Mouse (Mus musculus) gastrocnemius, adult 18-20 months (tissue): ENCODE measurements around the gene Pcyt1a. TPM values are rescaled to one million over a fixed set of nuclear protein-coding genes. Genes with fewer than 3 reads are reported as not detected.
"Not testable (repeated sequence)": the region's sequence is repeated elsewhere in the genome, so short reads cannot be mapped to it uniquely, and the experiment has no call there.

ENCODE experiments used
- DNase-seq: peaks from one replicate; pipeline ENCODE4 v3.0.0; 2021; ENCODE audit warnings: low spot score
- total RNA-seq, 2 experiments: library from RNA; stranded (reverse); gene quantifications; 2 replicates each; pipeline ENCODE4 v1.2.3; 2021

Pcyt1a gene
- total RNA-seq, 2 experiments from 2014 or later, result 124 to 125 TPM

- DNase-seq, result no peak
Measured at GRCm38 (mm10) chr16:32469404-32470105, 38.8 kb downstream of the Pcyt1a start.

DNA sequence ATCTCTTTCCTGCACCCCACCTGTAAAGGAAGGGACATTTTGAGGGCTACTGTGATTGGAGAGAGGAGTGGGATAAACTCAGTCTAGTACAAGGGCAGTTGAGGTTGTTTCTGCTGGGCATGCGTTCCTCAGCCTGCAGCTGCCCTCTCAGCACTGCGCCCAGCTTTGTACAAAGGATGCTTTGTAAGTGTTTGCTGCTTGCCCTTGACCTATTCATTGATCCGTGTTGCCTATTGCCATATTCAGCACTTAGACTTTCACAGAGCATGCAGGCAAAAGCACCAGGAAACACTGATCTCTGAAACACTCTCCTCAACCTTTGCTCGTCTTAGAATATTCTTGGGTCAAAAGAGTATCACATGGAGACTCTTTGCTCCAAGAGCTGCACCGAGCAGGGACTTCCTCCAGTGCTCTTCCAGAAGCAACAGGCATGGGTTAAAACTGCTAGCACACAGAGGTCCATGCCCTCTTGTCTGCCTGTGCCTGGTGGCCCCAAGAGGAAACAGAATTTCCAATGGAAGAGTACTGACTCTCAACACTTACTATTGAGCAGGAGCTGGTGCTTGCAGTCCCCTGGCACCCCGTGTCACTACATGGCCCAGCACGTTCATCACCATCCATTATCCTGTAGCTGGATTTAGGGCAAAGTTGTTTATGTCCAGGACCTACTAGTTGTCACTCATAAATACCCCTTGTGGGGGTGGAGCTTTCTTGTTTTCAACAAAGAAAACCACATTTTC, 41.7 kb downstream of the Pcyt1a start:
- no peak for DNase-seq

GRCm38 (mm10) chr16:32477315-32477714, 46.6 kb downstream of the Pcyt1a start:
- DNase-seq, result no peak

- no peak for DNase-seq
Measured at GRCm38 (mm10) chr16:32479415-32479814, 48.7 kb downstream of the Pcyt1a start.

- no peak for DNase-seq
Measured at GRCm38 (mm10) chr16:32484431-32484871, 53.7 kb downstream of the Pcyt1a start.

- DNase-seq, result no peak
Measured at GRCm38 (mm10) chr16:32485209-32485608, 54.5 kb downstream of the Pcyt1a start.

DNA sequence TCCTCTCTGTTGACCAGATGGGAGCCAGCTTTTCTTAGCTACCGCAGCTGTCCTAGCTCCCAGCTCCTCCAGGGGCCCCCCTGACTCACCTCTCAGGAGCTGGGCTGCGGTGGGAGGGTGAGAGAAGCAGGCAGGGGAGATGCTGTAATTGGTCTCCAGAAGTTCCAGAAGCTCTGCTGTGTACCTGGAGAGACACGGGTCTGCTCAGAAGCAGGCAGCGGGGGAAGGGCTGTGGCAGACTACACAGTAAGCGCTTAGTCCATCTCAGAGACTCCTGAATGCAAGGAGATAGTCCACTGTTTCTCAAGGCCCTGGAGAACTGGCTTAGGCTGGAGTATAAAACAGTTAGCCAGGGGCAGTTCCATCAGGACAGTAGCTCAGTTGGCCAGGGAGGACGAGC, 55.3 kb downstream of the Pcyt1a start:
- DNase-seq, result no peak

DNA sequence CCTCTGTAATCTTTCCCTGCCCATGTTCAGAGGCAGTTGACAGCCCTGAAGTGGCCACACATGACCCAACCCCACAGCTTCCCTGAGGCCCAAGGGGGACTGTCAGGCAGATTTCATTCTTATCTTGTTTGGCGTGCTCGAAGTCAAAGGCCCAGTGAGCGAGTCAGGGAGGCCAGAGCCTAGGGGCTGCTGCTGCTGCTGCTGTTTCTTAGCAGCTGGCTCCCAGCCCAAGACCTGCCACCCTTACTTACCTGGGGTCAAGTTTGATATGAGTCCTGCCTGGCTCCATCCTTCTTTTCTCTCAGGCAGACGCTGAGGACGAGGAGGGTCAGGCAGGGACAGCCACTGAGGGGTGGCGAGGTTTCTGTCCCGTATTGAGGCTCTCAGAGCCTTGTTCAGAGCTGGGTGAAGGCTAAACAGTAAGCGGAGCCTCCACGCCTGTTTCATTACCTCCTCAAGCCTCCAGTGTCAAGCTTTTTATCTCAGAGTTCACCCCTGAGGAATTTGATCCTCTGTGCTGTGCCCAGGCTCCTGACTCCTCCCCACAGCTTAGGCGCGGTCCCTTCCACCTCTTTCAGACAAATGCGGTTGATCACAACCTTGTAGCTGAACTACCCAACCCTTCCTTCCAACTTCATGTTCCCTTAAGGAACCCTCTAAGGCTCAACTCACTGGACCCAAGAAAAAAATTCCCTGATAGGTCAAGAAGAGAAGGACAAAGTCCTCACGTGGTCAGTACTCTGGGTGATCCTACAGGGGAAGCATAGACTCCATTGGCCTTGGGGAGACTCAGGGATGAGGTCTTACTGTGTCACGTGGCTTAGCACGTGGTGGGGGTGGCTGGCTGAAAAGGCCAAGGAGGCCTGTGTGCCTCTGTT, 56.8 kb downstream of the Pcyt1a start, which contains the start of gene Slc51a:
Slc51a (minus strand) TSS at position 646 of the 878 bp plus-strand sequence.
- DNase-seq, result no peak

GRCm38 (mm10) chr16:32488939-32489338, 58.2 kb downstream of the Pcyt1a start:
- no peak for DNase-seq

GRCm38 (mm10) chr16:32494371-32494770, 63.6 kb downstream of the Pcyt1a start:
- not testable (repeated sequence) for DNase-seq

GRCm38 (mm10) chr16:32495965-32496364, 65.2 kb downstream of the Pcyt1a start, which contains the start of gene Zdhhc19:
Gene Zdhhc19, plus strand, starts transcription at chr16:32496265.
- no peak for DNase-seq

DNA sequence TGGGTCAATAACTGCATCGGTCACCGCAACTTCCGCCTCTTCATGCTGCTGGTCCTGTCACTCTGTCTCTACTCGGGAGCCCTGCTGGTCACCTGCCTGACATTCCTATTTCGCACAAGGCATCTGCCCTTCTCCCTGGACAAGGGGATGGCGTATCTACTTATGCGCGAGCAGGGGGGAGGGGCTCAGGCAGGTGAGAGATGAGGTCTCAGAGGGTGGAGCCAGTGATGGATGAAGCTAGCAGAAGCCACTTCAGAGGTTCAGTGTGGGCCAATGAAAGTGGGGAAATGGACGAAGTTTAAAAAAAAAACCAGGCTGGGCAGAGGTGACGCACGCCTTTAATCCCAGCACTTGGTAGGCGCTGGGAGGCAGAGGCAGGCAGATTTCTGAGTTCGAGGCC, 68.3 kb downstream of the Pcyt1a start:
- no peak for DNase-seq

GRCm38 (mm10) chr16:32499430-32500037, 68.8 kb downstream of the Pcyt1a start:
- DNase-seq, result peak; percentile 82

GRCm38 (mm10) chr16:32501459-32501858, 70.7 kb downstream of the Pcyt1a start:
- no peak for DNase-seq

- DNase-seq, result no peak
Measured at GRCm38 (mm10) chr16:32502621-32503335, 72.1 kb downstream of the Pcyt1a start.

GRCm38 (mm10) chr16:32503633-32504032, 72.9 kb downstream of the Pcyt1a start:
- DNase-seq, result no peak

- DNase-seq, result no peak
Measured at GRCm38 (mm10) chr16:32506298-32506697, 75.6 kb downstream of the Pcyt1a start.

GRCm38 (mm10) chr16:32506868-32507267, 76.1 kb downstream of the Pcyt1a start:
- DNase-seq, result no peak

DNA sequence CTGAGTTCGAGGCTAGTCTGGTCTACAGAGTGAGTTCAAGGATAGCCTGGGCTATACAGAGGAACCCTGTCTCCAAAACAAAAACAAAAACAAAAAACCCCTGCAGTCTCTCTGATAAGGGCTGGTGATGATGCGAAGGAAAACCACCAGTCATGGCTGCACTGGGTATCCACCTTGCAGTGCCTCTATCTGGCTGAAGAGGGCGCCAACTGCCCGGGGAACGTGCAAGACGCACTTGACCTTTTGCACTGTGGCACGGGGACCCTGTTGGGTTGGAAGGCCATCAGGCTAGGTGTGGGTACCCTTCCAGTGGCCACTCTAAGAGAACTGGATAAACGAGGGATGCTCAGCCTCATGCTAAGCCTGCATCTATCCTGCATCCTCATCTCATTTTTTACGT, 76.7 kb downstream of the Pcyt1a start:
- DNase-seq, result peak; percentile 63

DNA sequence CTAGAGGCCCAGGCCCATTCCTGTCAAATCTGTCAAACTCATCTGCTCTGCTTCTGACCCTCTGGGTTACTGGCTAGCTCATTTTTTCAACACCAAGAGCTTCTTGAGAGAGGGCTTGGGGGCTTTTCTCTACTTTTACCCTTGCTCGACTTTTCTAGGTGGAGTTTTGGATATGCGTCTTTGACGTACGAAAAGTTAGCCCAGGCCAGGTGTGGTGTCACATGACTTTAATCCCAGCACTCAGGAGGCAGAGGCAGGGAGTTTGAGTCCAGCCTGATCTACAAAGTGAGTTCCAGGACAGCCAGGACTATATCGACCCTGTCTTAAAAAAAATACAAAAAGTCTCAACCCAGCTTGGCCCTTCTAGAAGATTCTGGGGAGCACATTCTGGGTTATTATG, 77.3 kb downstream of the Pcyt1a start:
- DNase-seq, result no peak
